Mouse (Mus musculus) lung, embryonic 16.5 days (tissue): Measurements from ENCODE around the gene Ifi27. TPM values are rescaled to one million over a fixed set of nuclear protein-coding genes. Genes with fewer than 3 reads are reported as not detected.
A peak's percentile ranks its signal among the peaks of the same experiment; 100 is the strongest.

Source experiments
- ATAC-seq: fragments of 200-750 bp; cut with Nextera tagmentation; 2 replicates; pipeline ENCODE4 v1.8.0; 2017; ENCODE audit warnings: low read depth, mild to moderate bottlenecking, moderate library complexity
- H3K27ac ChIP-seq: fragments of 300-500 bp; sonication (generic); 2 replicates; pipeline ENCODE4 v1.5.1; 2014; ENCODE audit warnings: mild to moderate bottlenecking, control low read depth, low read length
- H3K27me3 ChIP-seq: fragments of 300-500 bp; sonication (generic); 2 replicates; pipeline ENCODE4 v1.6.1; 2014; ENCODE audit warnings: low read depth, low read length, mixed read lengths; ENCODE audit not compliant: control insufficient read depth, insufficient read depth
- H3K36me3 ChIP-seq: fragments of 300-500 bp; sonication (generic); 2 replicates; pipeline ENCODE4 v1.6.1; 2014; ENCODE audit warnings: low read length; ENCODE audit not compliant: control insufficient read depth, insufficient read depth
- H3K4me1 ChIP-seq: fragments of 300-500 bp; sonication (generic); replicated peaks from 2 replicates; pipeline ENCODE4 v1.6.1; 2014; ENCODE audit warnings: low read length, mixed read lengths; ENCODE audit not compliant: control insufficient read depth, insufficient read depth
- H3K4me2 ChIP-seq: fragments of 300-500 bp; sonication (generic); 2 replicates; pipeline ENCODE4 v1.6.1; 2014; ENCODE audit warnings: low read depth, low read length, control low read depth
- H3K4me3 ChIP-seq: fragments of 300-500 bp; sonication (generic); 2 replicates; pipeline ENCODE4 v1.5.1; 2014; ENCODE audit warnings: mild to moderate bottlenecking, low read length, control low read depth
- H3K9ac ChIP-seq: fragments of 300-500 bp; sonication (generic); 2 replicates; pipeline ENCODE4 v1.6.1; 2014; ENCODE audit warnings: low read length, control low read depth
- H3K9me3 ChIP-seq: fragments of 300-500 bp; sonication (generic); 2 replicates; pipeline ENCODE4 v1.6.1; 2016; ENCODE audit warnings: low read length; ENCODE audit not compliant: control insufficient read depth
- WGBS: fragments of 180-500 bp; shearing (Covaris S2); extraction: QIAGEN DNeasy Blood & Tissue Kit; methylation state at CpG from one replicate; pipeline ENCODE4 v1.1.7; 2014; 5-methylcytosine and 5-hydroxymethylcytosine counted together
- polyA plus RNA-seq: library from polyadenylated mRNA; unstranded; fragments of >200 nt; fragmentation: Nextera tagmentation; extraction: Ambion mirVana; gene quantifications from 2 replicates; pipeline ENCODE4 v1.2.1, GENCODE M21; 2015

Gene Ifi27
- 55.8 and 60.2 TPM in 2 replicates for polyA plus RNA-seq

GRCm38 (mm10) chr12:103433986-103434731 is at the start of gene Ifi27:
TSS of gene Ifi27 (plus strand) at chr12:103434211.
- Histone ChIP-seq H3K4me1 (no peaks in the 10 kb centered on the region), H3K36me3 (no peaks in the 10 kb centered on the region), H3K9me3 (no peaks in the 10 kb centered on the region), H3K4me3 (peak within 1 kb of the TSS; percentile 38), H3K4me2 (peak within 1 kb of the TSS; percentile 46), H3K27me3 (no peaks in the 10 kb centered on the region), H3K9ac (no peak within 1 kb of the TSS), H3K27ac (no peak within 1 kb of the TSS)
- ATAC-seq = peak; percentile 97
- 51% methylated on average over 8 of the region's 8 CpGs for WGBS

- peaks cover 4% of the 10 kb centered on the region; the same call in 1 of the 2 replicates for H3K4me1 ChIP-seq
- H3K36me3 ChIP-seq = no peaks in the 10 kb centered on the region
- WGBS = under 1% methylated on average over 55 of the region's 58 CpGs
- peak within 1 kb of the TSS; percentile 81 for H3K4me3 ChIP-seq
- H3K9ac ChIP-seq = peak within 1 kb of the TSS; percentile 78
- H3K4me2 ChIP-seq = peak within 1 kb of the TSS; percentile 77
- no peaks in the 10 kb centered on the region for H3K9me3 ChIP-seq
- no peaks in the 10 kb centered on the region for H3K27me3 ChIP-seq
- H3K27ac ChIP-seq = no peak within 1 kb of the TSS
- ATAC-seq = peak; percentile 100
These were observed 45.3 kb upstream of the Ifi27 start, which contains the start of gene Otub2 for GRCm38 (mm10) chr12:103388505-103389347. TSS of gene Otub2 (plus strand) at chr12:103388682.

GRCm38 (mm10) chr12:103389348-103389727 is 44.7 kb upstream of the Ifi27 start:
- 59% methylated on average over 2 of the region's 2 CpGs for WGBS
- H3K9me3 ChIP-seq = no peaks in the 10 kb centered on the region
- H3K27ac ChIP-seq = no peak overlapping the region
- no peak for ATAC-seq
- H3K4me3 ChIP-seq = peak overlapping the region; percentile 81
- H3K36me3 ChIP-seq = no peaks in the 10 kb centered on the region
- no peaks in the 10 kb centered on the region for H3K27me3 ChIP-seq
- peaks cover 4% of the 10 kb centered on the region; the same call in 1 of the 2 replicates for H3K4me1 ChIP-seq
- H3K4me2 ChIP-seq = peak overlapping the region; percentile 77
- H3K9ac ChIP-seq = peak overlapping the region; percentile 78

GRCm38 (mm10) chr12:103389982-103390381 is 44.0 kb upstream of the Ifi27 start:
- Histone ChIP-seq H3K36me3 (no peaks in the 10 kb centered on the region), H3K4me2 (peak overlapping the region; percentile 77; the same call in 1 of the 2 replicates), H3K9ac (no peak overlapping the region), H3K27ac (no peak overlapping the region), H3K27me3 (no peaks in the 10 kb centered on the region), H3K4me3 (no peak overlapping the region), H3K9me3 (no peaks in the 10 kb centered on the region), H3K4me1 (peaks cover 4% of the 10 kb centered on the region; the same call in 1 of the 2 replicates)
- no peak for ATAC-seq
- 68% methylated on average over 4 of the region's 4 CpGs for WGBS

GRCm38 (mm10) chr12:103391098-103391497 is 42.9 kb upstream of the Ifi27 start:
- no peak overlapping the region for H3K27ac ChIP-seq
- ATAC-seq = no peak
- H3K27me3 ChIP-seq = no peaks in the 10 kb centered on the region
- WGBS = 50% methylated on average over 7 of the region's 7 CpGs
- H3K4me3 ChIP-seq = no peak overlapping the region
- H3K4me2 ChIP-seq = no peak overlapping the region
- H3K9ac ChIP-seq = no peak overlapping the region
- H3K4me1 ChIP-seq = peaks cover 4% of the 10 kb centered on the region; the same call in 1 of the 2 replicates
- H3K36me3 ChIP-seq = no peaks in the 10 kb centered on the region
- H3K9me3 ChIP-seq = no peaks in the 10 kb centered on the region

- Histone ChIP-seq H3K36me3 (no peaks in the 10 kb centered on the region), H3K4me3 (no peak overlapping the region), H3K9ac (no peak overlapping the region), H3K4me2 (no peak overlapping the region), H3K9me3 (no peaks in the 10 kb centered on the region), H3K27ac (no peak overlapping the region), H3K4me1 (peaks cover 9% of the 10 kb centered on the region; the same call in 1 of the 2 replicates), H3K27me3 (no peaks in the 10 kb centered on the region)
- WGBS = 31% methylated on average over 6 of the region's 6 CpGs
- ATAC-seq = no peak
These were observed 40.5 kb upstream of the Ifi27 start for GRCm38 (mm10) chr12:103393528-103393927.

GRCm38 (mm10) chr12:103395486-103396275 is 38.3 kb upstream of the Ifi27 start:
- H3K4me1 ChIP-seq = peaks cover 5% of the 10 kb centered on the region; the same call in 1 of the 2 replicates
- 52% methylated on average over 12 of the region's 12 CpGs for WGBS

GRCm38 (mm10) chr12:103396751-103397150 is 37.3 kb upstream of the Ifi27 start:
- H3K4me3 ChIP-seq = no peak overlapping the region

More at GRCm38 (mm10) chr12:103395486-103396275, 38.3 kb upstream of the Ifi27 start:
- no peak overlapping the region for H3K9ac ChIP-seq
- no peaks in the 10 kb centered on the region for H3K9me3 ChIP-seq
- no peaks in the 10 kb centered on the region for H3K27me3 ChIP-seq
- H3K36me3 ChIP-seq = no peaks in the 10 kb centered on the region
- no peak overlapping the region for H3K4me3 ChIP-seq
- no peak overlapping the region for H3K27ac ChIP-seq
- H3K4me2 ChIP-seq = no peak overlapping the region
- no peak for ATAC-seq

More at GRCm38 (mm10) chr12:103396751-103397150, 37.3 kb upstream of the Ifi27 start:
- 56% methylated on average over 7 of the region's 7 CpGs for WGBS
- peak; percentile 73 for ATAC-seq
- peak overlapping the region; percentile 78 for H3K27ac ChIP-seq
- H3K36me3 ChIP-seq = no peaks in the 10 kb centered on the region
- no peaks in the 10 kb centered on the region for H3K27me3 ChIP-seq
- H3K4me1 ChIP-seq = peaks cover 5% of the 10 kb centered on the region; the same call in 1 of the 2 replicates
- no peaks in the 10 kb centered on the region for H3K9me3 ChIP-seq
- no peak overlapping the region for H3K9ac ChIP-seq
- no peak overlapping the region for H3K4me2 ChIP-seq
